Mouse (Mus musculus): Measurements from ENCODE around the gene Dlk2.

The Dlk2 gene

DNA sequence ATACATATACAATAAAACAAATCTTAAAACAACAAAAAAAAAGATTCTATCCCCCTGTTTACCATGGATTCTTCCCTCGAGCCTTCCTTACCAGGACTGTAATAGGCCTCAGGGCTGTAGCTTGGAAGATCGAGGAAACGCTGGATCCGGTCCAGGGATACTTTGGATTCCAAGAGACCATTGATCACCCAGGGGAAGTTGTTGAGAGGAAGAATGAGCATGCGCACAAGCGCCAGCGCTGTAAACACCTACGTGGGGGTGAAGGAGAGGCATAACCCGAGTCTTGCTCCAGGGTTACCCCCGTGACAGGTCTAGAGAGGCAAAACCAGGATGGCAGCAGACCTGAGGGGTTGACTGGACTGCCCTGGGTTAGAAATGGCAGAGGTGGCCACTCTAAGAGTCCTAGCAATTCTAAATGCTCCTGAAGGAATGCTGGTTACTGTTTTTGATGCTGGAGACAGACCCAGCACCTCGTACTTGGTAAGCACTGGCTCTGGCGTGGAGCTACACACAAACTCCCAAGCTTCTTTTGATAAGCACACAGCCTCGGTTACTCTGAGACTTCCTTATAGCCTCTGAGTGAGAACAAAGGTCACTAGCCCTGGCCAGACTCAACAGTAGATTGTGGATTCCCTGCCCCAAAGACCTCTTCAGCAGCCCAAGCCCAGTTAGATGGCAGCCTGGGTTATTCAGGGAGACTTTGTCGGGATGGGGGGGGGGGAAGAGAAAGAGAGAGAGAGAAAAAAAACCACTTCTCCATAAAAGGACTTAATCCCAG is 25.0 kb downstream of the Dlk2 start:
- DNase-seq, result peak; percentile 11

DNA sequence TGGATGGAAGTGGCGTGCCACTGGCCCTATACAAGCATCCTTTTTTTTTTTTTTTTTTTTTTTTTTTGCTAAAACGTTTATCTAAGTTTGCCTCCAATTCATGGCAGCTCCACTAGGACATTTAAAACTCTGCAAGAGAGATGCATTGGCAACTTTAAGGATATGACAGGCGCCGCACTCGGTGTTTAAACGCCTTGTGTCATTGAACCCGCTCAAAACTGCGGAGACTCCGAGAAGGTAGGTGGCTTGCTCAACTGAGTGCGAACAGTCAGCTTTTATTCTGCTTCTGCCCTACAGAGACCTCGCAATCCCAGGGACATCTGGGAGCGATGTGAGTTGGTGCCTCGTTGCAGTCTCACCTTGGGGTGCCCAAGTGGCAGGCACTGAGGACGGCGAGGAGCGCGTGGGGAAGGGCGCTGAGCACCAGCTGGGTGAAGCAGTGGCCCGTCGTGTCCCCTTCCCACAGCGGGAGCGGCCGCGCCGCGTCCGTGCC is 30.2 kb downstream of the Dlk2 start:
- DNase-seq, result no peak

DNA sequence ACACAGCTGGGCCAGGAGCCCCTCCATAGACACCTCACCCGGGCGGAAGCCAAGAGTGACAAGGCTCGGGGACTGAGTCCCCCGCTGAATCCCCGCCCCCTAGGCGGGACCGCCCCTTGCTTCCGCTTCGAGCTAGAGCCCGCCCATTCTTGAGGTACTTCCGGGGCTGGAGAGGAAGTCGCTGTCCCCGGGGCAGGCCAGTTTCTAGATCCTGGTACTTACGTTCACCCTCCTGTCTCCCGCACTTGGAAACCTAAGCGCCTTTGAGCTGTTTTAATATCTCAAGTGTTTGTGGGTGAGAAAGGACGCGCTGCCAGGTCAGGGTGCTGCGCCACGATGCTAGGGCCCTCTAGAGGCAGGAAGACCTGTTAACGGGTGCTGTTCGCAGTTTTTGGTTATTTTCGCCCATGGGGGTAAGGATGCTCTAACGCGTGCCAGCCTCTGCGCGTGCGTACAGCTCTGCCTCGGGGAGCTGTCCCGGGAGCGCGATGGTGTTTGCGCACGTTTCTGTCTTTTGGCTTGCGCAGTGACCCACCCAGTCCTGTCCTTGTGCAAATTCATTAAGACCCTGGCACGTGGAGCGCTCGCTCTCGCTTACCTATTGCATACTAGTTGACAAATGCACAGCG is 30.8 kb downstream of the Dlk2 start, which contains the start of gene Abcc10:
TSS of gene Abcc10 (minus strand) at position 447 of the 629 bp plus-strand sequence.
- DNase-seq, result peak; percentile 97

DNA sequence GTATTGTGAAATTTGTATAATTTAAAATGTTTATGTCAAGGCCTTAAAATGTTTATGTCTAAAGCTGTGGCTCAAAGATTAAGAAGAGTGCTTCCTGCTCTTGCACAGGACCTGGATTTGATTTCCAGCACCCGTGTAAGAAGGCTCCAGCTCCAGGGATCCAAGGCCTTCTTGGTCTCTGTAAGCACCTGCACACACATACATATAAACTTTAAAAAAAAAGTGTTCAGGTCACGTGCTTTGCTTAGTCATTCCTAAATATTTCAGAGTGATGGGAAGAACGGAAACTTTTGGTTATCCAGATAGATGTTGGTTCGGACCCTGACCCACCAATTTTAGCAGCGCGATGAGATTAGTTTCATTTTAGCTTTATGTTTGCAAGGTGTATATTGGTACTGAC is 31.5 kb downstream of the Dlk2 start:
- DNase-seq, result no peak

DNA sequence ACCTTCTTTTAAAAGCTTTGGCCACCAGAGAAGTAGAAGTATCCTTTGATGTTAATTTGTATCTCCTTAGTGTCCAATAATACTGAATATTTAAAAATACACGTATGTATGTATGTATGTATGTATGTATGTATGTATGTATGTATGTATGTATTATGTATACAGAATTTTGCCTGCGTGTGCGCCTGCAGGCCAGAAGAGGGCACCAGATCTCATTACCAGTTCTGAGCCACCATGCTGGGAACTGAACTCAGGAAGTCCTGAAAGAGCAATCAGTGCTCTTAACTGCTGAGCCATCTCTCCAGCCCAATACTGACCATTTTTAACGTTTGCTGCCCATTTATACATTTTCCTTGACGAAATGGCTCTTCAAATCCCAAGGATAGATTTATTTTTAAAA is 39.3 kb downstream of the Dlk2 start:
- DNase-seq, result no peak

DNA sequence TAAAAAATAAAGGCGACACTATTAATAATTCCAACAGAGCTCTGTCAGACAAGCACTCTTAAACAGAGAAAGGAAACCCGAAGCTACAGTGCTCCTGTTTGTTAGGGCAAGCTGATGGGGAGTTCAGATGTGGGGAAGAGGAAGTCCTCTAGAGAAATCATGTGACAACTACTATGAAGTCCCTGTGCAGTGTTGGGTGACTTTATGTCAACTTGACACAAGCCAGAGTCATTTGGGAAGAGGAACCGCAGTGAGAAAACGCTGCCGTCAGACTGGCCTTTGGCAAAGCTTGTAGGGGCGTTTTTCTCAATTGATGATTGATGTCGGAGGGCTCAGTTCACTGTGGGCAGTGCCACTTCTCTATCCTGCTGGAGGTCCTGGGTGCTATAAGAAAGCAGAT is 44.0 kb downstream of the Dlk2 start:
- DNase-seq, result no peak

DNA sequence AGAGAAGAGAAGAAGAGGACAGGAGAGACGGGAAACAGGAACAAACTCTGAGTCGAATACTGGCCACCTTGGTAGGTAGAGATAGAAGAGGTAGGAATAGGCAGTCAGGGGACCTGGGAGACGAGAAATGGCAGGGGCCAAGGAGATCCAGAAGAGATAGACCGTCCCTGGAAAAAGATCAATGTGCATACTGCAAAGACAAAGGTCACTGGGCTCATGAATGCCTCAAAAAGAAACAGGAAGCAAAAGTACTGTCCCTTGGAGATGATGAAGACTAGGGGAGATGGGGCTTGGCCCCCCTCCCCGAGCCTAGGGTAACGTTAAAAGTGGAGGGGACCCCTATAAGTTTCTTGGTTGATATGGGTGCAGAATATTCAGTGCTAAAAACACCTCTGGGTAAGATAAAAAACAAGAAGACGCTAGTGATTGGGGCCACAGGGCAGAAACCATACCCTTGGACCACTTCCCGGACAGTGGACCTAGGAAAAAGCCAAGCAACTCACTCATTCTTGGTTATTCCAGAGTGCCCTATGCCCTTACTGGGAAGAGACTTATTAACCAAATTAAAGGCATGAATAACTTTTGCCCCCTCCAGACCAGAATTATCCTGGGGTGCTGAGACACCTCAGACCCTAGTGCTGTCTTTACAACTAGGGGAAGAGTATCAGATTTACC is 53.9 kb downstream of the Dlk2 start:
- DNase-seq, result peak; percentile 62
